In genomic region chr10:81385603-81386306, GRCm38 (mm10) we compare ENCODE assay signal across 10 mouse cellular contexts. TPM values are rescaled to one million over a fixed set of nuclear protein-coding genes. Genes with fewer than 3 reads are reported as not detected.
DNase-seq lines count a peak whose midpoint lies in the region; ATAC-seq and TF ChIP-seq lines count a peak whose summit lies in the region.
"Had no signal": no experiment of that assay in that cellular context is flagged by ENCODE, and none has a peak within 500 bp of the region (broad histone marks: within the 10 kb centered on the region; RNA-seq: fewer than 3 reads in every experiment).

No protein-coding gene starts in this region.

- peak overlapping the region; percentile 72 for H3K4me2 ChIP-seq in heart, embryonic 11.5 days
- H3K4me2 ChIP-seq in forebrain, embryonic 13.5 days = peak overlapping the region; percentile 94
- H3K4me2 ChIP-seq in liver, embryonic 16.5 days (ENCODE audit: low read depth, low read length) = peak overlapping the region; percentile 91

- H3K9me3 ChIP-seq in heart, embryonic 11.5 days (replicated peaks; ENCODE audit: control insufficient read depth, low read length) = no peaks in the 10 kb centered on the region
- H3K9me3 ChIP-seq in ES-Bruce4 (replicated peaks; ENCODE audit: control insufficient read depth, insufficient read depth, low read length, poor library complexity, severe bottlenecking) = no peaks in the 10 kb centered on the region
- H3K9me3 ChIP-seq in forebrain, embryonic 13.5 days (replicated peaks) = no peaks in the 10 kb centered on the region
- no peaks in the 10 kb centered on the region for H3K9me3 ChIP-seq in liver, embryonic 16.5 days (replicated peaks; ENCODE audit: control insufficient read depth, low read length)

- 78% methylated on average over 22 of the region's 22 CpGs for WGBS in heart, embryonic 11.5 days (ENCODE audit: insufficient replicate concordance)
- 88% methylated on average over 22 of the region's 22 CpGs for WGBS in forebrain, embryonic 13.5 days
- 67% methylated on average over 22 of the region's 22 CpGs for WGBS in liver, embryonic 16.5 days (ENCODE audit: insufficient replicate concordance)

- peaks cover 28% of the 10 kb centered on the region for H3K4me1 ChIP-seq in heart, embryonic 11.5 days (ENCODE audit: control insufficient read depth, insufficient read depth, low read length)
- no peaks in the 10 kb centered on the region for H3K4me1 ChIP-seq in ES-Bruce4 (ENCODE audit: control insufficient read depth, insufficient read depth, low read length)
- H3K4me1 ChIP-seq in forebrain, embryonic 13.5 days = peaks cover 21% of the 10 kb centered on the region
- peaks cover 54% of the 10 kb centered on the region for H3K4me1 ChIP-seq in liver, embryonic 16.5 days (ENCODE audit: control insufficient read depth, low read depth, low read length)

- 0 out of 2 replicates have a peak overlapping the region, but pooled peaks have one; percentile 16 for H3K9ac ChIP-seq in heart, embryonic 11.5 days (ENCODE audit: low read depth, low read length)
- peak overlapping the region; percentile 78; the same call in 1 of the 2 replicates for H3K9ac ChIP-seq in ES-Bruce4 (ENCODE audit: low read depth, poor library complexity, severe bottlenecking)
- peak overlapping the region; percentile 87; the same call in 1 of the 2 replicates for H3K9ac ChIP-seq in forebrain, embryonic 13.5 days
- peak overlapping the region; percentile 86 for H3K9ac ChIP-seq in liver, embryonic 16.5 days (ENCODE audit: low read depth, low read length)

- TF ChIP-seq EP300 in ES-Bruce4 (IDR thresholded peaks at IDR 0.05; ENCODE audit: insufficient read depth, low read depth, low read length) = no peak

- H3K4me3 ChIP-seq in heart, embryonic 11.5 days (ENCODE audit: low read depth, low read length) = peak overlapping the region; percentile 97
- H3K4me3 ChIP-seq in ES-Bruce4 (ENCODE audit: low read depth, low read length) = peak overlapping the region; percentile 85
- peak overlapping the region; percentile 97 for H3K4me3 ChIP-seq in forebrain, embryonic 13.5 days
- H3K4me3 ChIP-seq in liver, embryonic 16.5 days (ENCODE audit: low read depth, low read length) = peak overlapping the region; percentile 93

- ATAC-seq in heart, embryonic 11.5 days (replicated peaks; ENCODE audit: insufficient number of reproducible peaks, low FRiP score, low TSS enrichment) = no peak
- no peak for ATAC-seq in forebrain, embryonic 13.5 days
- no peak for ATAC-seq in liver, embryonic 16.5 days (ENCODE audit: low read depth)
- ATAC-seq: Patski had no signal

- TF ChIP-seq POLR2A in ES-Bruce4 (IDR thresholded peaks at IDR 0.05; ENCODE audit: insufficient read depth, low read length) = no peak

- DNase-seq in heart, postnatal 14 days = no peak
- no peak for DNase-seq in spleen, postnatal 36 days (ENCODE audit: low spot score in 2 of 2)
- DNase-seq in layer of hippocampus, adult 8-10 months (ENCODE audit: low spot score in 2 of 2) = no peak
- DNase-seq in layer of hippocampus, adult 9-11 months = no peak

- TF ChIP-seq CTCF in ES-Bruce4 (IDR thresholded peaks at IDR 0.05; ENCODE audit: low read depth, low read length) = no peak

- peaks cover 23% of the 10 kb centered on the region for H3K36me3 ChIP-seq in heart, embryonic 11.5 days (ENCODE audit: control insufficient read depth, insufficient read depth, low read length)
- peaks cover 12% of the 10 kb centered on the region for H3K36me3 ChIP-seq in ES-Bruce4 (ENCODE audit: control insufficient read depth, insufficient read depth, low read length, poor library complexity, severe bottlenecking)
- peaks cover 37% of the 10 kb centered on the region for H3K36me3 ChIP-seq in forebrain, embryonic 13.5 days (ENCODE audit: poor library complexity, severe bottlenecking)
- H3K36me3 ChIP-seq in liver, embryonic 16.5 days (ENCODE audit: control insufficient read depth, insufficient read depth) = peaks cover 26% of the 10 kb centered on the region

- no peaks in the 10 kb centered on the region for H3K27me3 ChIP-seq in heart, embryonic 11.5 days (ENCODE audit: control insufficient read depth, insufficient read depth, low read length)
- H3K27me3 ChIP-seq in ES-Bruce4 (ENCODE audit: control insufficient read depth, insufficient read depth, low read length, poor library complexity, severe bottlenecking) = no peaks in the 10 kb centered on the region
- H3K27me3 ChIP-seq in forebrain, embryonic 13.5 days = no peaks in the 10 kb centered on the region
- H3K27me3 ChIP-seq in liver, embryonic 16.5 days (ENCODE audit: control insufficient read depth, insufficient read depth, low read depth, low read length) = no peaks in the 10 kb centered on the region
- H3K27me3 ChIP-seq: Patski had no signal

- intact Hi-C loops in heart, postnatal 14 days (cut with DNase I) = loop anchor here (10.0 kb wide), 1 partner anchor 159 kb away; the partner anchor contains the start of gene Gna11

- no peak overlapping the region for H3K27ac ChIP-seq in heart, embryonic 11.5 days (ENCODE audit: low read depth, low read length)
- no peak overlapping the region for H3K27ac ChIP-seq in ES-Bruce4 (ENCODE audit: insufficient read depth, low read length)
- H3K27ac ChIP-seq in forebrain, embryonic 13.5 days = no peak overlapping the region
- H3K27ac ChIP-seq in liver, embryonic 16.5 days (ENCODE audit: low read length) = no peak overlapping the region

RNA-seq across cellular contexts. Expression of gene Gm48551, which starts 1.5 kb away (rescaled TPM):
- 1.4 and 2.9 TPM in 2 replicates for polyA plus RNA-seq in heart, embryonic 11.5 days (2014; fragmentation: Nextera tagmentation; extraction: Ambion mirVana)
- total RNA-seq in heart, postnatal 14 days (2021) = under 1 TPM; 0.51 to 0.84 TPM
- polyA plus RNA-seq in ES-Bruce4 (2011; ENCODE audit: insufficient read depth, insufficient read length, low read depth, missing spikeins) = 1.5 TPM in 1 of 2 replicates, not detected in the other
- 4.2 and 5.8 TPM in 2 replicates for polyA plus RNA-seq in forebrain, embryonic 13.5 days (2015; fragmentation: Nextera tagmentation; extraction: Ambion mirVana)
- polyA plus RNA-seq in liver, embryonic 16.5 days (2015; fragmentation: Nextera tagmentation; extraction: Ambion mirVana) = 0.54 and 0.55 TPM in 2 replicates
- total RNA-seq in layer of hippocampus, adult 8-10 months (2022) = 1 to 10 TPM; 2.7 to 5.5 (median 4.5) TPM

RNA-seq across cellular contexts. Expression of gene Dohh, which starts 1.5 kb away (rescaled TPM):
- 47.5 and 61.4 TPM in 2 replicates for polyA plus RNA-seq in heart, embryonic 11.5 days (2014; fragmentation: Nextera tagmentation; extraction: Ambion mirVana)
- total RNA-seq in heart, postnatal 14 days (2021) = 10 to 100 TPM; 47.6 to 55.3 TPM
- polyA plus RNA-seq in ES-Bruce4 (2011; ENCODE audit: insufficient read depth, insufficient read length, low read depth, missing spikeins) = 52.9 and 70.3 TPM in 2 replicates
- 76.7 and 87.3 TPM in 2 replicates for polyA plus RNA-seq in forebrain, embryonic 13.5 days (2015; fragmentation: Nextera tagmentation; extraction: Ambion mirVana)
- polyA plus RNA-seq in liver, embryonic 16.5 days (2015; fragmentation: Nextera tagmentation; extraction: Ambion mirVana) = 46.3 and 48.3 TPM in 2 replicates
- 10 to 100 TPM; 64.3 to 78.5 (median 72.6) TPM for total RNA-seq in layer of hippocampus, adult 8-10 months (2022)

RNA-seq across cellular contexts. Expression of gene Gm48552, which starts 3.0 kb away (rescaled TPM):
- 0.55 and 1.2 TPM in 2 replicates for polyA plus RNA-seq in heart, embryonic 11.5 days (2014; fragmentation: Nextera tagmentation; extraction: Ambion mirVana)
- total RNA-seq in heart, postnatal 14 days (2021) = under 1 TPM; 0.65 to 0.83 TPM
- polyA plus RNA-seq in ES-Bruce4 (2011; ENCODE audit: insufficient read depth, insufficient read length, low read depth, missing spikeins) = 1.1 TPM in 1 of 2 replicates, not detected in the other
- polyA plus RNA-seq in forebrain, embryonic 13.5 days (2015; fragmentation: Nextera tagmentation; extraction: Ambion mirVana) = 2.1 and 2.3 TPM in 2 replicates
- 0.44 and 0.48 TPM in 2 replicates for polyA plus RNA-seq in liver, embryonic 16.5 days (2015; fragmentation: Nextera tagmentation; extraction: Ambion mirVana)
- total RNA-seq in layer of hippocampus, adult 8-10 months (2022) = 1 to 10 TPM; 2.9 to 9.7 (median 4.2) TPM
- polyA plus RNA-seq: embryonic facial prominence, embryonic 11.5 days had no signal

RNA-seq across cellular contexts. Expression of gene Smim24, which starts 7.1 kb away (rescaled TPM):
- polyA plus RNA-seq in heart, embryonic 11.5 days (2014; fragmentation: Nextera tagmentation; extraction: Ambion mirVana) = 4.2 and 5.8 TPM in 2 replicates
- total RNA-seq in heart, postnatal 14 days (2021) = 1 to 10 TPM; 1.9 to 2.0 TPM
- 4.8 and 5.3 TPM in 2 replicates for polyA plus RNA-seq in ES-Bruce4 (2011; ENCODE audit: insufficient read depth, insufficient read length, low read depth, missing spikeins)
- polyA plus RNA-seq in forebrain, embryonic 13.5 days (2015; fragmentation: Nextera tagmentation; extraction: Ambion mirVana) = 1.8 TPM in 2 replicates
- polyA plus RNA-seq in liver, embryonic 16.5 days (2015; fragmentation: Nextera tagmentation; extraction: Ambion mirVana) = 1.7 and 4.1 TPM in 2 replicates
- 1 to 10 TPM; 1.3 to 1.7 (median 1.4) TPM for total RNA-seq in layer of hippocampus, adult 8-10 months (2022)

RNA-seq across cellular contexts. Expression of gene Fzr1, which starts 7.4 kb away (rescaled TPM):
- 66.1 and 70.0 TPM in 2 replicates for polyA plus RNA-seq in heart, embryonic 11.5 days (2014; fragmentation: Nextera tagmentation; extraction: Ambion mirVana)
- total RNA-seq in heart, postnatal 14 days (2021) = 10 to 100 TPM; 30.5 to 32.7 TPM
- 47.8 and 51.4 TPM in 2 replicates for polyA plus RNA-seq in ES-Bruce4 (2011; ENCODE audit: insufficient read depth, insufficient read length, low read depth, missing spikeins)
- 117 and 128 TPM in 2 replicates for polyA plus RNA-seq in forebrain, embryonic 13.5 days (2015; fragmentation: Nextera tagmentation; extraction: Ambion mirVana)
- polyA plus RNA-seq in liver, embryonic 16.5 days (2015; fragmentation: Nextera tagmentation; extraction: Ambion mirVana) = 128 and 138 TPM in 2 replicates
- 10 to 100 TPM; 64.6 to 72.1 (median 67.2) TPM for total RNA-seq in layer of hippocampus, adult 8-10 months (2022)

Comparison
In these comparisons a context has a peak if more than half of its experiments do, and no peak if none do; other contexts are left out.
1. H3K9ac ChIP-seq: peak in every context shown above with its lines; median percentile 87 in forebrain, embryonic 13.5 days; 86 in liver, embryonic 16.5 days; 78 in ES-Bruce4; 16 in heart, embryonic 11.5 days.